Mouse (Mus musculus) liver, adult 2 months (tissue): ENCODE data around the gene Klhl8. TPM values are rescaled to one million over a fixed set of nuclear protein-coding genes. Genes with fewer than 3 reads are reported as not detected.

Experiments
- DNase-seq: peaks from one replicate; pipeline ENCODE4 v3.0.0-alpha.2; 2011; ENCODE audit warnings: low read depth, low spot score; ENCODE audit errors: extremely low read depth
- H3K27ac ChIP-seq: fragments of 200-500 bp; replicated peaks from 2 replicates; pipeline ENCODE4 v1.5.1; 2012; ENCODE audit warnings: low read depth, mild to moderate bottlenecking, control low read depth, inconsistent platforms, low read length; ENCODE audit not compliant: insufficient read depth
- H3K27me3 ChIP-seq: fragments of 200-500 bp; 2 replicates; pipeline ENCODE4 v1.6.1; 2012; ENCODE audit warnings: mild to moderate bottlenecking, moderate library complexity, low read length, inconsistent platforms; ENCODE audit not compliant: control insufficient read depth, insufficient read depth
- H3K36me3 ChIP-seq: fragments of 200-500 bp; 2 replicates; pipeline ENCODE4 v1.6.1; 2012; ENCODE audit warnings: low read length, inconsistent platforms; ENCODE audit not compliant: control insufficient read depth, insufficient read depth
- H3K4me1 ChIP-seq: fragments of 200-500 bp; 2 replicates; pipeline ENCODE4 v1.6.1; 2011; ENCODE audit warnings: low read length; ENCODE audit not compliant: control insufficient read depth, insufficient read depth
- H3K4me3 ChIP-seq: fragments of 200-500 bp; 2 replicates; pipeline ENCODE4 v1.5.1; 2011; ENCODE audit warnings: low read depth, mild to moderate bottlenecking, control low read depth, low read length, moderate library complexity; ENCODE audit not compliant: insufficient read depth
- H3K79me2 ChIP-seq: fragments of 200-500 bp; 2 replicates; pipeline ENCODE4 v1.6.1; 2012; ENCODE audit warnings: inconsistent platforms, mild to moderate bottlenecking, low read length, moderate library complexity; ENCODE audit not compliant: control insufficient read depth, insufficient read depth
- H3K9ac ChIP-seq: fragments of 200-500 bp; 2 replicates; pipeline ENCODE4 v1.6.1; 2012; ENCODE audit warnings: low read depth, mild to moderate bottlenecking, control low read depth, inconsistent platforms, low read length
- CTCF ChIP-seq: fragments of 200-500 bp; IDR thresholded peaks from 2 replicates; pipeline ENCODE4 v1.5.1; 2011; ENCODE audit warnings: low read depth, low read length, control low read depth
- POLR2A ChIP-seq: fragments of 200-500 bp; IDR thresholded peaks from 2 replicates; pipeline ENCODE4 v1.6.1; 2011; ENCODE audit warnings: low read length, control low read depth; ENCODE audit not compliant: insufficient read depth; ENCODE audit errors: extremely low read depth
- WGBS: fragments of 180-500 bp; shearing (Covaris S2); methylation state at CpG from one replicate; pipeline ENCODE4 v1.1.7; 2018; 5-methylcytosine and 5-hydroxymethylcytosine counted together
- polyA plus RNA-seq: library from polyadenylated mRNA; depleted of rRNA; stranded (reverse); fragments of >200 nt; gene quantifications from 2 replicates; pipeline ENCODE4 v1.2.3, GENCODE M21; 2012
- total RNA-seq: library from RNA; depleted of rRNA; stranded (reverse); fragments of >200 nt; gene quantifications from 2 replicates; pipeline ENCODE4 v1.2.3, GENCODE M21; 2014

The Klhl8 gene
- total and polyA plus RNA-seq, 2 experiments = 1.3 to 2.6 TPM

GRCm38 (mm10) chr5:103817754-103818153 lies 93.3 kb downstream of the Klhl8 start:
- H3K36me3 ChIP-seq = no peaks in the 10 kb centered on the region

GRCm38 (mm10) chr5:103816718-103817117 lies 94.3 kb downstream of the Klhl8 start:
- Histone ChIP-seq H3K4me3 (no peak overlapping the region), H3K27me3 (no peaks in the 10 kb centered on the region), H3K27ac (no peak overlapping the region), H3K36me3 (no peaks in the 10 kb centered on the region), H3K9ac (no peak overlapping the region), H3K4me1 (peaks cover 21% of the 10 kb centered on the region), H3K79me2 (no peaks in the 10 kb centered on the region; the same call in 1 of the 2 replicates)
- TF ChIP-seq POLR2A (no peak), CTCF (no peak)
- DNase-seq = no peak
- 95% methylated on average over 3 of the region's 3 CpGs for WGBS

More at GRCm38 (mm10) chr5:103817754-103818153, 93.3 kb downstream of the Klhl8 start:
- Histone ChIP-seq H3K27me3 (no peaks in the 10 kb centered on the region), H3K4me3 (no peak overlapping the region), H3K27ac (no peak overlapping the region), H3K9ac (no peak overlapping the region), H3K4me1 (peaks cover 21% of the 10 kb centered on the region), H3K79me2 (no peaks in the 10 kb centered on the region; the same call in 1 of the 2 replicates)
- peak; percentile 76 for DNase-seq
- 9% methylated on average over 1 of the region's 1 CpGs for WGBS
- no peak for TF ChIP-seq POLR2A
- TF ChIP-seq CTCF = peak; percentile 85

- no peaks in the 10 kb centered on the region for H3K27me3 ChIP-seq
- H3K9ac ChIP-seq = no peak overlapping the region
- peaks cover 3% of the 10 kb centered on the region; the same call in 1 of the 2 replicates for H3K79me2 ChIP-seq
- WGBS = 45% methylated on average over 4 of the region's 4 CpGs
- no peak overlapping the region for H3K4me3 ChIP-seq
- TF ChIP-seq POLR2A = no peak
- no peak for TF ChIP-seq CTCF
- H3K4me1 ChIP-seq = peaks cover 12% of the 10 kb centered on the region
- DNase-seq = no peak
- no peak overlapping the region for H3K27ac ChIP-seq
- peaks cover 3% of the 10 kb centered on the region; the same call in 1 of the 2 replicates for H3K36me3 ChIP-seq
These were observed 95.8 kb downstream of the Klhl8 start for GRCm38 (mm10) chr5:103815249-103815617.

GRCm38 (mm10) chr5:103814551-103815248 lies 96.4 kb downstream of the Klhl8 start:
- no peaks in the 10 kb centered on the region for H3K27me3 ChIP-seq
- H3K27ac ChIP-seq = no peak overlapping the region
- H3K79me2 ChIP-seq = peaks cover 5% of the 10 kb centered on the region; the same call in 1 of the 2 replicates
- TF ChIP-seq POLR2A = no peak
- no peak for TF ChIP-seq CTCF
- no peak overlapping the region for H3K4me3 ChIP-seq
- H3K9ac ChIP-seq = no peak overlapping the region
- H3K36me3 ChIP-seq = peaks cover 3% of the 10 kb centered on the region; the same call in 1 of the 2 replicates
- peak; percentile 39 for DNase-seq
- H3K4me1 ChIP-seq = peaks cover 9% of the 10 kb centered on the region
- 59% methylated on average over 16 of the region's 16 CpGs for WGBS

- TF ChIP-seq POLR2A (no peak), CTCF (no peak)
- peak; percentile 58 for DNase-seq
- Histone ChIP-seq H3K4me1 (peaks cover 9% of the 10 kb centered on the region), H3K27ac (no peak overlapping the region), H3K4me3 (no peak overlapping the region), H3K36me3 (peaks cover 3% of the 10 kb centered on the region; the same call in 1 of the 2 replicates), H3K27me3 (no peaks in the 10 kb centered on the region), H3K9ac (no peak overlapping the region), H3K79me2 (peaks cover 9% of the 10 kb centered on the region; the same call in 1 of the 2 replicates)
- WGBS = 63% methylated on average over 12 of the region's 12 CpGs
These were observed 97.0 kb downstream of the Klhl8 start for GRCm38 (mm10) chr5:103813997-103814542.
